Mouse (Mus musculus) layer of hippocampus, adult 9-11 months (tissue): ENCODE results near the gene Eif3i.

Experiments used
- DNase-seq: peaks from one replicate; pipeline ENCODE4 v3.0.0; 2022

The Eif3i gene

GRCm38 (mm10) chr4:129618786-129619691, 18.6 kb upstream of the Eif3i start, which contains the start of gene Iqcc:
Iqcc (minus strand) TSS chr4:129619099.
- peak; percentile 97 for DNase-seq

DNA sequence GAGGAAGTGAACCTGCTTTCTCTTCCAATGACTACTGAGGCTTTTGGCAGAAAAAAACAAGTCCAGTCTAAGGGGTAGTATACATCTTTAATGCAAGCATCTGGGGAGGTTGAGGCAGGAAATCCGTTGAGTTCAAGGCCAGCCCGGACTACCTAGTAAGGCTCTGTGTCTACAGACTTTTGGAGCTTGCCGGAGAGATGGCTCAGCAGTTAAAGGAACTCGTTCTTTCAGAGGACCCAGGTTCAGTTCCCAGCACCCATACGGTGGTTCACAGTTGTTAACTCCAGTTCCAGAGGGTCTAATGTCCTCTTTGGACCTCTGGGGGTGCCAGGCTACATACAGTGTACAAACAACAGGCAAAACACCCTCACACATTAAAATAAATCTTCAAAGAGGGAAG, 17.6 kb upstream of the Eif3i start:
- DNase-seq = no peak

DNA sequence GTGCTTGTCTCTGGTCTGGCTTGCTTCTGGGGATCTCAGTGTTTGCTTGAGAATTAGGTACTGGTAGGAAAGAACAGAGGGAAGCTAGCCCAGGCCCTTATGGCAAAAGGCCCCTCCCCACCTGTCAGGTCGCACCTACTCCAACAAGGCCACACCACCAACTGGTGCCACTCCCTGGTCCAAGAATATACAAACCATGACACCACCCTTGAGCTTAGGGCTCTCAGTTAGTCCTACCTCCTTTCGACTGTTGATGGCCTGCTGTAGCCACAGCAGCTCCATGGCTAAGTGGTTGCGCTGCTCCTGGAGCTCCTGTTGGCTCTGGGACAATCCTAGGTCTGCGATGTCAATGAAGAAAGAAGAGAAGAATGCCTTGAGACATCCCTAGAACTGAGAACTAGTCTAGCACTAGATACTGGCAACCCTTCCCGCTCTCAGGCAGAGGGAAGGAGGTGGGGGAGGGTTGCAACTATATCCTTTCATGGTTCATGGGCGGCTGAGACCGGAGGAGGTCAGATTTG, 16.7 kb upstream of the Eif3i start:
- DNase-seq = no peak

GRCm38 (mm10) chr4:129616631-129617030, 16.2 kb upstream of the Eif3i start:
- no peak for DNase-seq

GRCm38 (mm10) chr4:129615801-129616290, 15.4 kb upstream of the Eif3i start:
- DNase-seq = no peak

DNA sequence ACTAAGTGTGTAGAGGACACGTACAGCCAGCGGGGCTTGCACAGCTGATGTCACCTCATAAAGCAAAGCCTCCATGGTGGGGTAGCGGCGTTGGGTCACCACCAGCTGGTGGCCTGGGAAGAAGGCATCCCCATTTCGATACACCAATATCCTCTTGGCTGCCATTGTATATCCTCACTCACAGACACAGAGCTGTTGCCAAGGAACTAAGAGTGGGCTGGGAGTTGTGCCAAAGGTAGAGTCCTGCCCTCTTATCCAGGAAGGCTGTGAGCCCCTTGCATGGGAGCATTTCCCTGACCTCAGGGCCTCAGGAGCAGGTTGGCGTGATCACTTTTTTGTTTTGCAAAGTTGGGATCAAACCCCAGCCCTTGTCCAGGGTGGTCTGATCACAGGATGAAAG, 13.6 kb upstream of the Eif3i start, which contains the start of gene Dcdc2b:
Dcdc2b (minus strand) TSS at position 165 of the 400 bp plus-strand sequence.
- DNase-seq = no peak

DNA sequence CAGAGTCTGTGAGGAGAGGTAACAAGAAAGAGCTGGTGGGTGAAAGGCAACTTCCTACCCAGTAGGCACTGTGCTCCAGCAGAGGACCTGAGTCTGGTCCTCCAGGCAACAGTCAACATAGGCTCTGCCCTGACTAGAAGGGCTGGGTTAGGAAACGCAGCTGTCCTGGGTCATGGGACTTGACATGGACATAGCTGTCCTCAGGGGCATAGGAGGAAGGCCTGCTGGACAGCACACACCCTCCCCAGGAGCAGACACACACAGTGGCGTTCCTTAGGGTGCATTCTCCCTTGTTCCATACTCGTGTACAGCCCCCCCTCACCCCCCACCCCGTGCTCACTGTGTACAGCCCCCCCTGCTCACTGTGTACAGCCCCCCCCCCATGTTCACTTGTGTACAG, 10.0 kb upstream of the Eif3i start:
- DNase-seq = no peak

DNA sequence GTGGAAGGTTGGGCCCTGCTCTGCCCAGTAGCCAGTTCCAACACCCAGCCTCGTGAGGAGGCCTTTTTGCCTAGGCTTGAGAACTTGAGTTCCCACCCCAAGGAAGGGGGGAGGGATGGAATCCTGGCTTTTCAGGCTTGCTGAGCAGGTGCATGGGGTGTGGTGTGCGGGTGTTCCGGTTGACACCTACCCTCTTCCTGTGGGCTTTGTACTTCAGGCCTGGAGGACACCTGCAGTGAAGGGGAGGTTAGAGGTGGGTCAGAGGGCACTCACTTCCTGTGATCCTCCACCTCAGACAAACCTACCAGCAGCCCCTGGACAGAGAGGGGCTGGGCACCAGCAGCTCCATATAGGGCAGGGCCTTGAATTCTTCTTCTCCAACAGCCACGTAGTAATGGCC, 9.6 kb upstream of the Eif3i start:
- no peak for DNase-seq

GRCm38 (mm10) chr4:129609139-129609631, 8.7 kb upstream of the Eif3i start:
- no peak for DNase-seq

- DNase-seq = peak; percentile 86
Observed at GRCm38 (mm10) chr4:129608426-129609025, 8.1 kb upstream of the Eif3i start.

- no peak for DNase-seq
Observed at GRCm38 (mm10) chr4:129588865-129589264, 11.6 kb downstream of the Eif3i start.

DNA sequence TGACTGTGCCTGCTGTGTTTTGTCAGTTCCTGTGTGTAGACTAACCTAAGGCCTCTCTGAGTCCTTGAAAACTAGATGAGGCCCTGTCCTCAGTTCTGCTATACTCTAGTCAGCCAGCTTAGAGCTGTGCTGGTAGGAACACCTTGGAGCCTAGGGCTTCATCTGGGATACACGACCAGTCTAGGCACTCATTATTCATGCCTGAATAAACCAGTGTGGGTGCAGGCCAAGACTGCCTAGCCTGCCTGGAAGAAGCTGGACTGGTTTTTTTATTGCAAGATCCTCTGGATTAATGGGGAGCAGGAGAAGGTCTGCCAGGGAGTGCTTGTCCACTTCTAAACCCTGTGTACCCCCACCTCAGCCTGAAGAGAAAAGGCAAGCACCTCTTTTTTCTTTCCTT, 13.5 kb downstream of the Eif3i start:
- no peak for DNase-seq

GRCm38 (mm10) chr4:129585773-129586172, 14.7 kb downstream of the Eif3i start:
- DNase-seq = no peak

- peak; percentile 80 for DNase-seq
Observed at GRCm38 (mm10) chr4:129584884-129585608, 15.4 kb downstream of the Eif3i start.

DNA sequence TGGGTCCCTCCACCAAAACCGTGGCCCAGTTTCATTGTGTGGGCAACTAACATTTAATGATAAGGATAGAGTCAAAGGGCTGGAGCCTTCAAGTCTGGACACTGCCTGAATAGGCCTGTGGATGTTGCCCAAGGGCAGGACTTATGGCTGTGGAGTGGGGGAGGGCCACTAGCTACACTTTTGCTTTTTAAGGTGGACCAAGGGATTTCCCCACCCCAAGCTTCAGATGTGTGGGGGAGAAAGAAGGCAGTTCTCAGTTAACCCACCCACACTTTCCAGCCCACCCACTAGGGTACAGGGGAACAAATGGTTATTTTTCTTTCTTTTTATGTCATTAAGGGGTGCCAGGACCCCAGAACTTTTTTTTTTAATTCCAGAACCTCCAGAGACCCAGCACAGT, 16.1 kb downstream of the Eif3i start:
- DNase-seq = no peak

DNA sequence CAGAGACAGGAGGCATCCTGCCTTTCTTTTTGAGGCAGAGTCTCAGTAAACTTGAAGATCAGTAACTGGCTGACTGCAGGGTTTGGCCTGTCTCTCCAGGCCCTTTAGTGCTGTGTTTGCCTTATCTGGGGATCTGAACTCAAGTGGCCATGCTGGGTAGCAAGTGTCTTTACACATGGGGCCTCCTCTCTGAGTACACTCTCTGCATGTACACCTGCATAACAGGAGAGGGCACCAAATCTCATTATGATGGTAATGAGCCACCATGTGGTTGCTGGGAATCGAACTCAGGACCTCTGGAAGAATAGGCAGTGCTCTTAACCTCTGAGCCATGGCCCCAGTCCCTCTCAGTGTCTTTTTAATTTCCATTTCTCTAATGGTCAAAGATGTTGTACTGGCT, 18.2 kb downstream of the Eif3i start:
- no peak for DNase-seq

DNA sequence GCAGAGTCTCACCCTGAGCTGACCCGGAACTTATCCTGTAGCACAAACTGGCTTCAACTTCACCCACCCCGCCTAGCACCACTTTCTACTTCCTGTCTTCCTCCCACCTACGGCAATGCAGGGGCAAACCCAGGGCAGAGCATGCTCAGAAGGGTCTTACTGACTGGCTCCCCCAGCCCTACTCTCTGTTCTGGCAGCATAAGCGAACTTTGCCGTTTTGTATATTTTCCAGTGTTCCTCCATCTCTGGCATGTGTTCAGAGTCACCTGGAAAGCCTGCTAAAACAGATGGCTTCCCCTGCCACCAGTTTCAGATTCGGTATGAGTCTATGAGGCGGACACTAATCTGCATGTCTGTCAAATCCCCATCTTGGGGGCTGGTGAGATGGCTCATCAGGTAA, 20.1 kb downstream of the Eif3i start:
- DNase-seq = no peak

DNA sequence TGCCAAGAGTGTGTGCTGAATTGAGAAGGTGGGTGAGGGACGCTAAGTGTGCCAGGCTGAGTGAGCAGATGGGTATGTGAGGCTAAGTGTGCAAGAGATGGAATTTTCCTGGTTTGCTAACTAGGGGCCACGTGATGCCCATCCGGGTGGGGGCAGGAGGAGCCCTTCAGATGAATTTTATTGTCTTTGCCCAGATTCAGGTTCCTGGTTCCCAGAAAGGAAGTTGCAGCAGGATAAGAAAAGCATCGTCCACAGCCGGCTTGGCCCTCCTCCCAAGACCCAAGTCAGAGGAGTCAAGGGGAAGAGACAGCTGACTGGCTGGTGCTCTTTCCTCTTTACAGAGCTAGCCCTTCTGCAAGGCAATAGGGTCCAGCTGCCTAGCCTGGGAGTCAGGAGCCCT, 22.0 kb downstream of the Eif3i start, which contains the start of gene Fam167b:
Fam167b (minus strand) TSS at position 84 of the 400 bp plus-strand sequence.
- DNase-seq = peak; percentile 68

DNA sequence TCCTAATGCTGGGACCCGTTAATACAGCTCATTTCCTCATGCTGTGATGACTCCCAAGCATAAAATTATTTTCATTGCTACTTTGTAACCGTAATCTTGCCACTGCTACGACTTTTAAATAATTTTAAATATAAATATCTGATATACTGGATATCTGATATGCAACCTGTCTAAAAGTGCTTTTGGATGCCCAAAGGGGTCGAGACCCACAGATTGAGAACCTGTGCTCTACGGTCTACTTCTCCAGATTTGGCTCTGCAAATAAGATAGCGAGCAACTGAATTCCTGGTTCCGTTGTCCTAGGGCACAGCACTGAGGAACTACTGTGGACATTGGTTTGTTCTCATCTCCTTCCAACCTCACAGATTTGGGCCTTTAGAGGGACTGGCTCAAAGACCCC, 22.8 kb downstream of the Eif3i start:
- no peak for DNase-seq

DNA sequence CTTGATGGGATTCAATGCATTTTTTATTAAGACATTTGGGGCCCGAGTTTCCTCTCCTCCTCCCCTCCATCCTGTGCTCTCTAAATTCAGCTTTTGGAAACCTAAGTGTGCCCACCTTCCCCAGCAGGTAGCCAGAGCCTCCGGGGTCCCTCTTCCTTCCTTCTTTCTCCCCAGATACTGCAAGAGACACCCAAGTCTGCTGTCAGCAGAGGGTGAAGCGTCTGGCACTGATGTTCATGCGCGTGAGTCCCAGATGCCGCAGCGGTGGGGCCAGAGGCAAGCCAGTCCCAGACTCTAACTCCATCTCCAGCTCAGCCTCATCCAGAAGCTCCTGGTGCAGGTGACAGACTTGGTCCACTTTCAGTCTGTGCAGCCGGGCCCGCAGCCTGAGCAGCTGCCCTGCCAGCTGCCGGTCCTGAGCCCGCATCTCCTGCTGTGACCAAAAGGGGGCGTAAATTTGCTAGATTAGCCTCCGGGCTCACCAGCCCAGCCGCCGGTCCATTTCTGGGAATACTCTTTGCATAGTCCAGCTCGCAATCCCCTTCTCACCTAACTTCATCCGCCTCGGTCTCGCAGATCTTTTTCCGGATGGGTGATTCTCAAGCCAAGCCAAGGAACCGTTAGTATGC, 23.5 kb downstream of the Eif3i start:
- DNase-seq = peak; percentile 44

- DNase-seq = peak; percentile 39
Observed at GRCm38 (mm10) chr4:129575171-129575844, 25.1 kb downstream of the Eif3i start.

- no peak for DNase-seq
Observed at GRCm38 (mm10) chr4:129573430-129573829, 27.0 kb downstream of the Eif3i start, which contains the start of gene Lck. Lck (minus strand) TSS chr4:129573641.
